In genomic region chr5:150996586-150996985, GRCm38 (mm10) we compare ENCODE assay signal across 14 mouse cellular contexts. TPM values are rescaled to one million over a fixed set of nuclear protein-coding genes. Genes with fewer than 3 reads are reported as not detected.
DNase-seq lines count a peak whose midpoint lies in the region; ATAC-seq lines count a peak whose summit lies in the region.
"Had no signal": no experiment of that assay in that cellular context is flagged by ENCODE, and none has a peak within 500 bp of the region (broad histone marks: within the 10 kb centered on the region; RNA-seq: fewer than 3 reads in every experiment).

No protein-coding gene starts in this region.

- no peaks in the 10 kb centered on the region for H3K27me3 ChIP-seq in embryonic facial prominence, embryonic 14.5 days (replicated peaks; ENCODE audit: control insufficient read depth, insufficient read depth, low read length)
- H3K27me3 ChIP-seq: heart, embryonic 12.5 days; hindbrain, embryonic 15.5 days; liver, embryonic 15.5 days had no signal

- DNase-seq in frontal cortex, postnatal 14 days (ENCODE audit: low spot score in 2 of 2) = no peak
- peak; percentile 49 for DNase-seq in right cerebral cortex, adult 18-20 months
- DNase-seq in right cerebral cortex, postnatal 10 days (ENCODE audit: low spot score in 2 of 2) = no peak
- DNase-seq in embryonic facial prominence, embryonic 14.5 days (ENCODE audit: low spot score) = no peak
- no peak for DNase-seq in thymus, postnatal 4 days
- no peak for DNase-seq in spleen, adult 18-20 months
- no peak for DNase-seq in thymus, postnatal 36 days
- DNase-seq: cerebellum, adult 9-10 months; kidney, postnatal 36 days; lung, postnatal 4 days had no signal

- WGBS in embryonic facial prominence, embryonic 14.5 days = 70% methylated on average over 2 of the region's 2 CpGs

- H3K4me2 ChIP-seq in embryonic facial prominence, embryonic 14.5 days (ENCODE audit: low read depth, low read length) = no peak overlapping the region
- H3K4me2 ChIP-seq: heart, embryonic 12.5 days; hindbrain, embryonic 15.5 days; liver, embryonic 15.5 days had no signal

- ATAC-seq in frontal cortex, adult (ENCODE audit: low TSS enrichment) = peak; percentile 95
- ATAC-seq in embryonic facial prominence, embryonic 14.5 days (ENCODE audit: low read depth) = 0 out of 2 replicates have a peak, but pooled peaks have one; percentile 30

- H3K36me3 ChIP-seq in embryonic facial prominence, embryonic 14.5 days (ENCODE audit: control insufficient read depth, insufficient read depth, low read length) = no peaks in the 10 kb centered on the region
- H3K36me3 ChIP-seq: heart, embryonic 12.5 days; hindbrain, embryonic 15.5 days; liver, embryonic 15.5 days had no signal

- no peak overlapping the region for H3K27ac ChIP-seq in embryonic facial prominence, embryonic 14.5 days (replicated peaks; ENCODE audit: low read depth, low read length)
- H3K27ac ChIP-seq: hindbrain, embryonic 15.5 days; liver, embryonic 15.5 days had no signal

- no peak overlapping the region for H3K4me3 ChIP-seq in embryonic facial prominence, embryonic 14.5 days (ENCODE audit: low read depth, low read length)
- H3K4me3 ChIP-seq: heart, embryonic 12.5 days; hindbrain, embryonic 15.5 days; liver, embryonic 15.5 days had no signal

- no peaks in the 10 kb centered on the region for H3K4me1 ChIP-seq in embryonic facial prominence, embryonic 14.5 days (ENCODE audit: control insufficient read depth, insufficient read depth, low read length)
- H3K4me1 ChIP-seq: hindbrain, embryonic 15.5 days; liver, embryonic 15.5 days had no signal

- 0 out of 2 replicates have a peak, but pooled peaks cover 4% of the 10 kb centered on the region for H3K9me3 ChIP-seq in embryonic facial prominence, embryonic 14.5 days (ENCODE audit: control insufficient read depth, low read length)
- H3K9me3 ChIP-seq: heart, embryonic 12.5 days; hindbrain, embryonic 15.5 days; liver, embryonic 15.5 days had no signal

- H3K9ac ChIP-seq in embryonic facial prominence, embryonic 14.5 days (ENCODE audit: low read depth, low read length) = no peak overlapping the region
- H3K9ac ChIP-seq: heart, embryonic 12.5 days; hindbrain, embryonic 15.5 days; liver, embryonic 15.5 days had no signal

RNA-seq across cellular contexts. Expression of gene Kl, which starts 44.2 kb away (rescaled TPM):
- polyA plus RNA-seq in embryonic facial prominence, embryonic 14.5 days (2014; fragmentation: Nextera tagmentation; extraction: Ambion mirVana) = 0.37 and 0.42 TPM in 2 replicates
